Mouse (Mus musculus) midbrain, embryonic 12.5 days (tissue): Measurements from ENCODE around the gene Dgkb. TPM values are rescaled to one million over a fixed set of nuclear protein-coding genes. Genes with fewer than 3 reads are reported as not detected.

Source experiments
- ATAC-seq: fragments of 200-750 bp; cut with Nextera tagmentation; 2 replicates; pipeline ENCODE4 v1.8.0; 2017; ENCODE audit warnings: low read depth, moderate TSS enrichment, moderate library complexity; ENCODE audit not compliant: low FRiP score
- H3K27ac ChIP-seq: fragments of 300-500 bp; sonication (generic); replicated peaks from 2 replicates; pipeline ENCODE4 v1.5.1; 2016; ENCODE audit warnings: mild to moderate bottlenecking
- H3K27me3 ChIP-seq: fragments of 300-500 bp; sonication (generic); 2 replicates; pipeline ENCODE4 v1.6.1; 2016; ENCODE audit warnings: mild to moderate bottlenecking
- H3K36me3 ChIP-seq: fragments of 300-500 bp; sonication (generic); 2 replicates; pipeline ENCODE4 v1.6.1; 2016
- H3K4me1 ChIP-seq: fragments of 300-500 bp; sonication (generic); 2 replicates; pipeline ENCODE4 v1.6.1; 2016
- H3K4me2 ChIP-seq: fragments of 300-500 bp; sonication (generic); replicated peaks from 2 replicates; pipeline ENCODE4 v1.6.1; 2016; ENCODE audit warnings: mild to moderate bottlenecking, moderate library complexity
- H3K4me3 ChIP-seq: fragments of 300-500 bp; sonication (generic); 2 replicates; pipeline ENCODE4 v1.5.1; 2016; ENCODE audit warnings: mild to moderate bottlenecking
- H3K9ac ChIP-seq: fragments of 300-500 bp; sonication (generic); replicated peaks from 2 replicates; pipeline ENCODE4 v1.6.1; 2016; ENCODE audit warnings: mild to moderate bottlenecking, moderate library complexity
- H3K9me3 ChIP-seq: fragments of 300-500 bp; sonication (generic); 2 replicates; pipeline ENCODE4 v1.6.1; 2016; ENCODE audit warnings: mild to moderate bottlenecking
- WGBS: fragments of 180-500 bp; shearing (Covaris S2); methylation state at CpG from one replicate; pipeline ENCODE4 v1.1.7; 2016; 5-methylcytosine and 5-hydroxymethylcytosine counted together
- polyA plus RNA-seq: library from polyadenylated mRNA; unstranded; fragments of >200 nt; fragmentation: Nextera tagmentation; extraction: Ambion mirVana; gene quantifications from 2 replicates; pipeline ENCODE4 v1.2.1, GENCODE M21; 2016

The Dgkb gene
- polyA plus RNA-seq, 1 experiment from 2014 or later, result 1.3 TPM

GRCm38 (mm10) chr12:38388243-38388642, 570.7 kb downstream of the Dgkb start:
- H3K4me2 ChIP-seq, result no peak overlapping the region
- H3K36me3 ChIP-seq, result no peaks in the 10 kb centered on the region
- no peak overlapping the region for H3K27ac ChIP-seq
- 85% methylated on average over 5 of the region's 5 CpGs for WGBS
- H3K9me3 ChIP-seq, result no peaks in the 10 kb centered on the region
- H3K4me1 ChIP-seq, result no peaks in the 10 kb centered on the region
- no peak for ATAC-seq
- H3K27me3 ChIP-seq, result no peaks in the 10 kb centered on the region
- no peak overlapping the region for H3K9ac ChIP-seq
- H3K4me3 ChIP-seq, result no peak overlapping the region

GRCm38 (mm10) chr12:38397754-38398312, 580.3 kb downstream of the Dgkb start:
- no peaks in the 10 kb centered on the region for H3K4me1 ChIP-seq
- 54% methylated on average over 14 of the region's 14 CpGs for WGBS
- no peak overlapping the region for H3K4me3 ChIP-seq
- ATAC-seq, result no peak
- H3K4me2 ChIP-seq, result no peak overlapping the region
- no peak overlapping the region for H3K9ac ChIP-seq
- H3K36me3 ChIP-seq, result no peaks in the 10 kb centered on the region
- H3K9me3 ChIP-seq, result no peaks in the 10 kb centered on the region
- H3K27me3 ChIP-seq, result no peaks in the 10 kb centered on the region
- H3K27ac ChIP-seq, result no peak overlapping the region

- no peak overlapping the region for H3K9ac ChIP-seq
- no peaks in the 10 kb centered on the region for H3K9me3 ChIP-seq
- H3K4me1 ChIP-seq, result no peaks in the 10 kb centered on the region
- no peaks in the 10 kb centered on the region for H3K27me3 ChIP-seq
- no peaks in the 10 kb centered on the region for H3K36me3 ChIP-seq
- H3K4me2 ChIP-seq, result no peak overlapping the region
- no peak for ATAC-seq
- WGBS, result 84% methylated on average over 4 of the region's 4 CpGs
- no peak overlapping the region for H3K4me3 ChIP-seq
- H3K27ac ChIP-seq, result no peak overlapping the region
Measured at GRCm38 (mm10) chr12:38400089-38400488, 582.6 kb downstream of the Dgkb start.

GRCm38 (mm10) chr12:38435364-38436130, 618.0 kb downstream of the Dgkb start:
- no peak overlapping the region for H3K27ac ChIP-seq
- H3K36me3 ChIP-seq, result no peaks in the 10 kb centered on the region
- no peaks in the 10 kb centered on the region for H3K9me3 ChIP-seq
- 21% methylated on average over 10 of the region's 10 CpGs for WGBS
- peak; percentile 74 for ATAC-seq
- no peak overlapping the region for H3K9ac ChIP-seq
- no peak overlapping the region for H3K4me3 ChIP-seq
- H3K4me1 ChIP-seq, result peaks cover 5% of the 10 kb centered on the region; the same call in 1 of the 2 replicates
- H3K4me2 ChIP-seq, result no peak overlapping the region
- no peaks in the 10 kb centered on the region for H3K27me3 ChIP-seq

GRCm38 (mm10) chr12:38436131-38436436, 618.6 kb downstream of the Dgkb start:
- Histone ChIP-seq H3K4me3 (no peak overlapping the region), H3K27ac (no peak overlapping the region), H3K27me3 (no peaks in the 10 kb centered on the region), H3K36me3 (no peaks in the 10 kb centered on the region), H3K9ac (no peak overlapping the region), H3K4me2 (no peak overlapping the region), H3K4me1 (peaks cover 5% of the 10 kb centered on the region; the same call in 1 of the 2 replicates), H3K9me3 (no peaks in the 10 kb centered on the region)
- peak; percentile 80 for ATAC-seq
- WGBS, result 22% methylated on average over 1 of the region's 1 CpGs

- no peak overlapping the region for H3K4me2 ChIP-seq
- no peaks in the 10 kb centered on the region for H3K9me3 ChIP-seq
- H3K4me1 ChIP-seq, result no peaks in the 10 kb centered on the region
- peak; percentile 81 for ATAC-seq
- no peaks in the 10 kb centered on the region for H3K36me3 ChIP-seq
- H3K4me3 ChIP-seq, result no peak overlapping the region
- H3K27me3 ChIP-seq, result no peaks in the 10 kb centered on the region
- H3K27ac ChIP-seq, result no peak overlapping the region
- no peak overlapping the region for H3K9ac ChIP-seq
- WGBS, result 42% methylated on average over 7 of the region's 7 CpGs
Measured at GRCm38 (mm10) chr12:38450323-38451087, 633.0 kb downstream of the Dgkb start.

GRCm38 (mm10) chr12:38451677-38452076, 634.2 kb downstream of the Dgkb start:
- Histone ChIP-seq H3K36me3 (no peaks in the 10 kb centered on the region), H3K9ac (no peak overlapping the region), H3K27me3 (no peaks in the 10 kb centered on the region), H3K9me3 (no peaks in the 10 kb centered on the region), H3K27ac (no peak overlapping the region), H3K4me2 (no peak overlapping the region), H3K4me3 (no peak overlapping the region), H3K4me1 (no peaks in the 10 kb centered on the region)
- ATAC-seq, result no peak
- 78% methylated on average over 3 of the region's 3 CpGs for WGBS

- H3K36me3 ChIP-seq, result no peaks in the 10 kb centered on the region
- H3K27me3 ChIP-seq, result no peaks in the 10 kb centered on the region
- H3K9ac ChIP-seq, result no peak overlapping the region
- no peak overlapping the region for H3K4me2 ChIP-seq
- no peaks in the 10 kb centered on the region for H3K4me1 ChIP-seq
- H3K4me3 ChIP-seq, result no peak overlapping the region
- no peak for ATAC-seq
- H3K27ac ChIP-seq, result no peak overlapping the region
- H3K9me3 ChIP-seq, result no peaks in the 10 kb centered on the region
Measured at GRCm38 (mm10) chr12:38468191-38468590, 650.7 kb downstream of the Dgkb start.

- H3K36me3 ChIP-seq, result no peaks in the 10 kb centered on the region
- no peaks in the 10 kb centered on the region for H3K4me1 ChIP-seq
- H3K27me3 ChIP-seq, result no peaks in the 10 kb centered on the region
- no peak overlapping the region for H3K27ac ChIP-seq
- no peak overlapping the region for H3K4me3 ChIP-seq
- H3K9me3 ChIP-seq, result no peaks in the 10 kb centered on the region
- H3K4me2 ChIP-seq, result no peak overlapping the region
- no peak for ATAC-seq
- H3K9ac ChIP-seq, result no peak overlapping the region
Measured at GRCm38 (mm10) chr12:38468605-38469004, 651.1 kb downstream of the Dgkb start.

- 60% methylated on average over 2 of the region's 2 CpGs for WGBS
- Histone ChIP-seq H3K27ac (no peak overlapping the region), H3K4me3 (no peak overlapping the region), H3K9ac (no peak overlapping the region), H3K36me3 (no peaks in the 10 kb centered on the region), H3K9me3 (no peaks in the 10 kb centered on the region), H3K4me2 (no peak overlapping the region), H3K27me3 (no peaks in the 10 kb centered on the region), H3K4me1 (no peaks in the 10 kb centered on the region)
- no peak for ATAC-seq
Measured at GRCm38 (mm10) chr12:38497229-38497628, 679.7 kb downstream of the Dgkb start.

- H3K36me3 ChIP-seq, result no peaks in the 10 kb centered on the region
- no peaks in the 10 kb centered on the region for H3K27me3 ChIP-seq
- H3K4me1 ChIP-seq, result no peaks in the 10 kb centered on the region
- no peak overlapping the region for H3K27ac ChIP-seq
- H3K4me3 ChIP-seq, result no peak overlapping the region
- H3K9ac ChIP-seq, result no peak overlapping the region
- no peaks in the 10 kb centered on the region for H3K9me3 ChIP-seq
- no peak for ATAC-seq
- WGBS, result 64% methylated on average over 3 of the region's 3 CpGs
- H3K4me2 ChIP-seq, result no peak overlapping the region
Measured at GRCm38 (mm10) chr12:38500931-38501330, 683.4 kb downstream of the Dgkb start.

- no peak overlapping the region for H3K4me2 ChIP-seq
- no peak overlapping the region for H3K9ac ChIP-seq
- 33% methylated on average over 1 of the region's 1 CpGs for WGBS
- H3K27me3 ChIP-seq, result no peaks in the 10 kb centered on the region
- H3K27ac ChIP-seq, result no peak overlapping the region
- no peak overlapping the region for H3K4me3 ChIP-seq
- no peaks in the 10 kb centered on the region; the same call in 1 of the 2 replicates for H3K4me1 ChIP-seq
- no peaks in the 10 kb centered on the region for H3K36me3 ChIP-seq
- no peaks in the 10 kb centered on the region for H3K9me3 ChIP-seq
- peak; percentile 16; the same call in 1 of the 2 replicates for ATAC-seq
Measured at GRCm38 (mm10) chr12:38508195-38508594, 690.7 kb downstream of the Dgkb start.
